Mouse (Mus musculus) myocyte (in vitro differentiated cells): ENCODE data around the gene Slc22a8. TPM values are rescaled to one million over a fixed set of nuclear protein-coding genes. Genes with fewer than 3 reads are reported as not detected.

Experiments
- H3K27me3 ChIP-seq: one replicate; pipeline ENCODE4 v1.6.1; 2011; ENCODE audit not compliant: control insufficient read depth, insufficient read depth, insufficient read length
- H3K36me3 ChIP-seq: one replicate; pipeline ENCODE4 v1.6.1; 2011; ENCODE audit not compliant: control insufficient read depth, insufficient read depth
- H3K4me2 ChIP-seq: one replicate; pipeline ENCODE4 v1.6.1; 2011; ENCODE audit warnings: low read depth, control low read depth
- H3K4me3 ChIP-seq: one replicate; pipeline ENCODE4 v1.5.1; 2011; ENCODE audit warnings: mild to moderate bottlenecking, control low read depth, moderate library complexity
- H3K79me2 ChIP-seq: one replicate; pipeline ENCODE4 v1.6.1; 2011; ENCODE audit not compliant: control insufficient read depth, insufficient read depth
- H3ac ChIP-seq: one replicate; pipeline ENCODE4 v1.6.1; 2011; ENCODE audit not compliant: control insufficient read depth, insufficient read length
- CEBPB ChIP-seq: IDR thresholded peaks from 2 replicates; pipeline ENCODE4 v1.6.1; 2011; ENCODE audit warnings: mild to moderate bottlenecking, moderate library complexity; ENCODE audit not compliant: poor library complexity, insufficient read depth, severe bottlenecking
- E2F4 ChIP-seq: IDR thresholded peaks from one replicate; pipeline ENCODE4 v1.6.1; 2011; ENCODE audit warnings: mild to moderate bottlenecking, control low read depth, moderate library complexity; ENCODE audit not compliant: insufficient read depth
- MAX ChIP-seq: IDR thresholded peaks from one replicate; pipeline ENCODE4 v1.6.1; 2011; ENCODE audit warnings: low read depth, mild to moderate bottlenecking, control low read depth
- MYOD1 ChIP-seq, 3 experiments: IDR thresholded peaks; one replicate each; pipeline ENCODE4 v1.6.1; 2011; ENCODE audit warnings: control low read depth in 2 of 3, low read depth in 2 of 3, mild to moderate bottlenecking in 2 of 3, moderate library complexity in 1 of 3; ENCODE audit not compliant: insufficient read length in 2 of 3, control insufficient read depth in 1 of 3
- MYOG ChIP-seq, 3 experiments: IDR thresholded peaks; one replicate each; pipeline ENCODE4 v1.6.1; 2011; ENCODE audit warnings: control low read depth in 2 of 3, low read depth in 2 of 3, mild to moderate bottlenecking in 2 of 3; ENCODE audit not compliant: insufficient read length in 2 of 3, control insufficient read depth in 1 of 3, insufficient read depth in 1 of 3
- POLR2A ChIP-seq: IDR thresholded peaks from one replicate; pipeline ENCODE4 v1.6.1; 2011; ENCODE audit warnings: low read depth, mild to moderate bottlenecking, control low read depth, moderate library complexity; ENCODE audit not compliant: insufficient read length
- POLR2AphosphoS2 ChIP-seq: IDR thresholded peaks from one replicate; pipeline ENCODE4 v1.6.1; 2011; ENCODE audit warnings: low read depth, control low read depth; ENCODE audit not compliant: insufficient read length
- REST ChIP-seq: IDR thresholded peaks from one replicate; pipeline ENCODE4 v1.6.1; 2011; ENCODE audit warnings: mild to moderate bottlenecking, control low read depth, moderate library complexity; ENCODE audit not compliant: insufficient read depth, insufficient read length
- SRF ChIP-seq: IDR thresholded peaks from one replicate; pipeline ENCODE4 v1.6.1; 2011; ENCODE audit warnings: low read depth; ENCODE audit not compliant: control insufficient read depth, insufficient read length
- TCF12 ChIP-seq: IDR thresholded peaks from one replicate; pipeline ENCODE4 v1.6.1; 2011; ENCODE audit warnings: mild to moderate bottlenecking, control low read depth; ENCODE audit not compliant: poor library complexity, insufficient read depth, severe bottlenecking
- TCF3 ChIP-seq: IDR thresholded peaks from one replicate; pipeline ENCODE4 v1.6.1; 2011; ENCODE audit warnings: low read depth, control low read depth; ENCODE audit not compliant: insufficient read length
- USF1 ChIP-seq: IDR thresholded peaks from one replicate; pipeline ENCODE4 v1.6.1; 2011; ENCODE audit warnings: low read depth, mild to moderate bottlenecking, control low read depth, moderate library complexity
- polyA plus RNA-seq: library from polyadenylated mRNA; unstranded; fragments of >200 nt; fragmentation: generic; extraction: Trizol; gene quantifications from one replicate; pipeline ENCODE4 v1.2.1, GENCODE M21; 2012; ENCODE audit warnings: missing spikeins

The Slc22a8 gene
- polyA plus RNA-seq, 1 experiment = not detected

DNA sequence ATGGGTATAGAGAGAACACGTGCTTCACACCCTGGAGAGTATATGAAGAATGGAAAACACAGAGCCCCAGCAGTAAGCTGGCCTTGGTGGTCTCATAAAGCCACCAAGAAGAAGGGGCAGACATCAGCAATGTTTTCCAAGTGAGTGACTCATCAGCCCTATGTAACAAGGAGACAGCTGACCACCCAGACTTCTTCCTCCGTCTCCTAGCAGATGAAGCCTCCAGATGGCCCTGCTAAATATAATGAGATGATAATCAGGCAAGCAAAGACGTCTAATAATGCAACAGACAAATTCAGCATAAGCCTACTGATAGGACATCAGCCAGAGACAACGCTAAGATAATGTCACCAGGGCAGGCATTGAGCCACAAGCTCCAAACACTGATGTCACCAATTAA is 25.1 kb upstream of the Slc22a8 start:
- no peaks in the 10 kb centered on the region for H3K36me3 ChIP-seq
- H3K27me3 ChIP-seq = no peaks in the 10 kb centered on the region
- H3K4me3 ChIP-seq = no peak overlapping the region
- H3K4me2 ChIP-seq = no peak overlapping the region
- no peak for TF ChIP-seq MYOD1 (IDR thresholded peaks at IDR 0.05; ENCODE audit: control insufficient read depth in 1 of 3, insufficient read length in 2 of 3, low read depth in 2 of 3)
- no peak for TF ChIP-seq TCF12
- no peak for TF ChIP-seq CEBPB
- no peak overlapping the region for H3ac ChIP-seq
- no peaks in the 10 kb centered on the region for H3K79me2 ChIP-seq

DNA sequence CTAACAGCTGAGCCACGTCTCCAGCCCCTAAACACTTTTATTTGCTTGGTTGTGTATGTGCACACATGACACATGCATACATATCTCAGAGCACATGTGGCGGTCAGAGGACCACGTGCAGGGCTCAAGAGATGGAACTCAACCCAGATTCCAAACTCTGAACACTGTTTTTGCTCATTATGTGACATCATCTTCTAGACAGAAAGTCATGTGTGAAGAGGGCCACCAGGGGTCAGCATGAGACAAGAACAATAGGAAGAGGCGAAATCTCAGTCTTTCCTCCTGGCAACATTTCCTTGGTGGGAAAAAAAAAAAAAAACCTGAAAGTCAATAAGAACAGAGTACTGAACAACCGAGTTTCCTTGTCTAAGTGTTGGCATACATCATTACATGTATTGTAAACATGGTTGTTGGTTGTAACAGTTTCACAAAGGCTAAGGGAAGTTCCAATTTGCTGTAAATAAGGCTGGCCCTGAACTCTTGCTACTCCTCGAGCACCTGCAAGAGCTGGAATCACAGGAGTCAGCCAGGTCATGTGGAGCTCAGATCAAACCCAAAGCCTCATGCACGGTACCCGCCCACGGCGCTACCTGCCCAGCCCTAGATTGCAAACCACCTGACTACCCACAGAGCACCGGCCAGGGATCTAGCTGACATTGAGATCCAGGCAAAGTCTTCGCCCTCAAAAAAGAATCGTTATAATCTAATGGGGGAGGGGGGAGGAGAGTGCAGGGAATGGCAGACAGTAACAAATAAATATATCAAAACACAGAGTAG is 23.8 kb upstream of the Slc22a8 start:
- Histone ChIP-seq H3K79me2 (no peaks in the 10 kb centered on the region), H3K36me3 (no peaks in the 10 kb centered on the region), H3K4me2 (no peak overlapping the region), H3ac (no peak overlapping the region), H3K27me3 (peaks cover 2% of the 10 kb centered on the region), H3K4me3 (no peak overlapping the region)
- TF ChIP-seq E2F4 = no peak
- no peak for TF ChIP-seq MYOG (IDR thresholded peaks at IDR 0.05; ENCODE audit: control insufficient read depth in 1 of 3, insufficient read depth in 1 of 3, insufficient read length in 2 of 3, low read depth in 2 of 3)
- TF ChIP-seq CEBPB = no peak
- TF ChIP-seq MAX = no peak
- no peak for TF ChIP-seq USF1
- TF ChIP-seq SRF = no peak
- TF ChIP-seq TCF3 = no peak

DNA sequence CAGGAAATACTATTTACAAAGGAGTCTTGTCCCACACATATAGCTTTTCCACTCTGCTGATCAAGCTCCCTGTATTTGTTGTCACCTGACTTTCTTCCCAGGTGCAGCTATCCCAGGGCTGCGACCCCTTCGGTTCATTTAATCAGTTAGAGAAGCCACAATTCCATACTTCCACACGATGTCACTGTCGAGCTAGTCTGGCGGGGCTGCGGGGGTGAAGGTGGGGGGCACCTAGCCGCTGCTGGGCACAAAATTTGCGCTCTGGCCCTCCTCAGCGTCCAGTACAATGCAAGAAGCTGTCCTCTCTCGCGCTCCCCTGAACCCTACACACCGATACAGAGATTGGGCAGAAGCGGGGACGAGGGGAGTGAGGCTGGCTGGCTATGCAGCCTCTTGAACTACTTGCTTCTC is 21.6 kb upstream of the Slc22a8 start:
- H3K79me2 ChIP-seq = no peaks in the 10 kb centered on the region
- peaks cover 18% of the 10 kb centered on the region for H3K27me3 ChIP-seq
- TF ChIP-seq CEBPB = no peak
- no peak for TF ChIP-seq TCF3
- no peak for TF ChIP-seq SRF
- no peak for TF ChIP-seq MYOD1 (IDR thresholded peaks at IDR 0.05; ENCODE audit: control insufficient read depth in 1 of 3, insufficient read length in 2 of 3, low read depth in 2 of 3)
- no peak overlapping the region for H3K4me3 ChIP-seq
- no peak overlapping the region for H3K4me2 ChIP-seq
- H3K36me3 ChIP-seq = no peaks in the 10 kb centered on the region
- H3ac ChIP-seq = no peak overlapping the region

DNA sequence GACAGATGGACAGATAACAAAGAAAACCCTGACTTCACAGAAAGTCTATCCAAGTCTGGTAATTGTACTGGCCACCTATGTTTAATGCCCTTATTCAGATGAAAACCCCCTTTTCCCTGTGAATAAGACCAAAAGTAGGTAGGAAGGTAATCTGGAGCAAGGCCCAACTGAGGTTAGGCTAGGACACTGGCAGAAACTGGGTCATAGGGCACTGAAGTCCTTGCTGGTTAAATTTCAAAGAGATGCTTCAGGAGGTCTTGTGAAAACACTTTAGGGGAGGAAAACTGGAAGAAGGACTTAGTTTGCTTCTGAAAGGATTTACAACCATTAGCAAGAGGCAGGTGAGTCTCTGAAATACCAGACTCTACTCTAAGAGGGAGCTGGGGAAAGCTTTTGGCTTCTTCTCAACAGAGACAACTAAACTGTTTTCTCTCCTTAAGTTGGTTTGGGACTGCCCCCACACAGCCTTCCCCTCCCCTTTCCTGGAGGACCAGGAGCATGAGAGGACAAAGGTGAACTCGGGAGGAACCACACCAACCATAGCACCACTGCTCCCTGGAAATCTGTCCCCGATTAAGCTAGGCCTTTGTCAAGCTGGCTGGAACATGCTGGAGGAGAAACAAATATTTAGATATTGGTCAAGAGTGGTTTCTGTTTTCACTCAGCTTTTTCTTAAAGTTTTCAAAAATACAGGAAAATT is 20.6 kb upstream of the Slc22a8 start:
- Histone ChIP-seq H3K4me3 (no peak overlapping the region), H3ac (no peak overlapping the region)
- TF ChIP-seq MYOD1 (IDR thresholded peaks at IDR 0.05; ENCODE audit: control insufficient read depth in 1 of 3, insufficient read length in 2 of 3, low read depth in 2 of 3) = no peak
- TF ChIP-seq MYOG (IDR thresholded peaks at IDR 0.05; ENCODE audit: control insufficient read depth in 1 of 3, insufficient read depth in 1 of 3, insufficient read length in 2 of 3, low read depth in 2 of 3) = no peak
- no peak for TF ChIP-seq TCF12
- TF ChIP-seq E2F4 = no peak
- TF ChIP-seq MAX = no peak
- TF ChIP-seq REST = no peak
- TF ChIP-seq SRF = no peak
- TF ChIP-seq POLR2AphosphoS2 = no peak
- TF ChIP-seq POLR2A = no peak
- TF ChIP-seq USF1 = no peak
- TF ChIP-seq TCF3 = no peak
- no peak for TF ChIP-seq CEBPB

DNA sequence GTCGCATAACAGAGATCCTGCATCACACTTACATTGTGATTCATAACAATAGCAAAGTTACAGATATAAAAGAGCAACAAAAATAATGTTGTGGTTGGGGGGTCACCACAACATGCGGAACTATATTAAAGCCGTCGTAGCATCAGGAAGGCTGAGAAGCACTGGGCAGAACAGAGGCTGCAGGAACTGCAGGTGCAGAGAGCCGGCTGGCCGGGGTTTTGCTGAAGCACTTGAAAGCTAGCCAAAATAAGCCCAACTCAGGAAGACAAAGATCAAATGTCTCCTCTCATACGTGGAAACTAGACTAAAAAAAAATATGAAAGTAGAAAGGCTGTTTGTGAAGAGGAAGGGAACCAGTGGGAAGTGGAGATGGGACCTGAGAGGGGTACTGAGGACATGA is 19.3 kb upstream of the Slc22a8 start:
- Histone ChIP-seq H3K4me3 (no peak overlapping the region), H3K79me2 (no peaks in the 10 kb centered on the region), H3K27me3 (peaks cover 27% of the 10 kb centered on the region), H3K36me3 (no peaks in the 10 kb centered on the region), H3ac (no peak overlapping the region), H3K4me2 (no peak overlapping the region)
- TF ChIP-seq E2F4 = no peak
- no peak for TF ChIP-seq POLR2A
- TF ChIP-seq REST = no peak
- no peak for TF ChIP-seq USF1
- TF ChIP-seq POLR2AphosphoS2 = no peak
- TF ChIP-seq MYOG (IDR thresholded peaks at IDR 0.05; ENCODE audit: control insufficient read depth in 1 of 3, insufficient read depth in 1 of 3, insufficient read length in 2 of 3, low read depth in 2 of 3) = no peak
- TF ChIP-seq MAX = no peak
- TF ChIP-seq CEBPB = no peak
- no peak for TF ChIP-seq SRF
- TF ChIP-seq TCF3 = no peak
- no peak for TF ChIP-seq TCF12

More for the DNA sequence above, 20.6 kb upstream of the Slc22a8 start:
- Histone ChIP-seq H3K4me2 (no peak overlapping the region), H3K79me2 (no peaks in the 10 kb centered on the region), H3K36me3 (no peaks in the 10 kb centered on the region), H3K27me3 (peaks cover 22% of the 10 kb centered on the region)
